Mouse (Mus musculus): Measurements from ENCODE around the gene Med27.

GRCm38 (mm10) chr2:29451368-29451999, 104.9 kb downstream of the Med27 start:
- TF ChIP-seq CTCF (IDR thresholded peaks at IDR 0.05; ENCODE audit: control insufficient read depth, insufficient read depth, low read length) (no peak), POLR2A (IDR thresholded peaks at IDR 0.05; ENCODE audit: borderline replicate concordance, control insufficient read depth, low read depth, low read length) (no peak)
